Mouse (Mus musculus) C2C12 (cell line): ENCODE data around the gene Syt9. TPM values are rescaled to one million over a fixed set of nuclear protein-coding genes. Genes with fewer than 3 reads are reported as not detected.

Source experiments
- H3K27me3 ChIP-seq: one replicate; pipeline ENCODE4 v1.6.1; 2011; ENCODE audit not compliant: control insufficient read depth, insufficient read depth, insufficient read length
- H3K36me3 ChIP-seq: one replicate; pipeline ENCODE4 v1.6.1; 2011; ENCODE audit not compliant: control insufficient read depth, insufficient read depth
- H3K4me3 ChIP-seq: one replicate; pipeline ENCODE4 v1.5.1; 2011; ENCODE audit warnings: mild to moderate bottlenecking, control low read depth; ENCODE audit not compliant: poor library complexity, insufficient read depth, severe bottlenecking
- H3K79me2 ChIP-seq: one replicate; pipeline ENCODE4 v1.6.1; 2011; ENCODE audit not compliant: control insufficient read depth, insufficient read depth
- H3K79me3 ChIP-seq: one replicate; pipeline ENCODE4 v1.6.1; 2011; ENCODE audit warnings: low read depth, control low read depth
- H3ac ChIP-seq: one replicate; pipeline ENCODE3; 2011; ENCODE audit warnings: low read depth; ENCODE audit not compliant: control insufficient read depth, insufficient read length
- CEBPB ChIP-seq: IDR thresholded peaks from one replicate; pipeline ENCODE4 v1.6.1; 2011; ENCODE audit warnings: low read depth, mild to moderate bottlenecking, control low read depth, moderate library complexity
- CTCF ChIP-seq: IDR thresholded peaks from one replicate; pipeline ENCODE4 v1.5.1; 2011; ENCODE audit not compliant: control insufficient read depth, insufficient read depth, insufficient read length
- FOSL1 ChIP-seq: IDR thresholded peaks from one replicate; pipeline ENCODE4 v1.8.0; 2011; ENCODE audit warnings: mild to moderate bottlenecking, low read length; ENCODE audit not compliant: poor library complexity, insufficient read depth, severe bottlenecking
- MAX ChIP-seq: IDR thresholded peaks from one replicate; pipeline ENCODE4 v1.6.1; 2011; ENCODE audit warnings: mild to moderate bottlenecking, control low read depth
- MYOD1 ChIP-seq: IDR thresholded peaks from one replicate; pipeline ENCODE4 v1.6.1; 2011; ENCODE audit warnings: low read depth; ENCODE audit not compliant: control insufficient read depth, insufficient read length
- MYOG ChIP-seq: IDR thresholded peaks from one replicate; pipeline ENCODE4 v1.6.1; 2011; ENCODE audit not compliant: control insufficient read depth, insufficient read length; ENCODE audit errors: extremely low read depth
- USF1 ChIP-seq: IDR thresholded peaks from one replicate; pipeline ENCODE4 v1.6.1; 2011; ENCODE audit warnings: low read depth, mild to moderate bottlenecking, control low read depth, moderate library complexity
- polyA plus RNA-seq: library from polyadenylated mRNA; unstranded; fragments of >200 nt; fragmentation: generic; extraction: Trizol; gene quantifications from one replicate; pipeline ENCODE4 v1.2.1, GENCODE M21; 2012; ENCODE audit warnings: missing spikeins

Syt9 gene
- polyA plus RNA-seq, 1 experiment = not detected

DNA sequence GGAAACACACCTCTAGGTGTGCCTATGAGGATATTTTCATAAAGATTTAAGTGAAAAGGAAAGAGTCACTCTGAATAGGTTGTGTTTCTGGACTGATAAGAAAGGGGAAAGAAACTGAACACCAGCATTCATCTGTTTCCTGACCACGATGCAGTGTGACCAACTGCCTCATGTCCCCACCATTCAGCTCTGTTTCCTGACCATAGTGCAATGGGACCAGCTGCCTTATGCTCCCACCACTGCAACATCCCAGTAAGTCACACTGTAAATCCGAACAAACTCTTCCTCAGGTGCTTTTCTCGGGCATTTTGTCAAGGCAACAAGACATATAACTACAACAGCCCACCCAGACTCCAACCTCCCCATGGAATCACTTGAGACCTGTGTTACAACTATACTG lies 191.1 kb downstream of the Syt9 start:
- no peaks in the 10 kb centered on the region for H3K27me3 ChIP-seq
- no peaks in the 10 kb centered on the region for H3K79me3 ChIP-seq
- H3K36me3 ChIP-seq = no peaks in the 10 kb centered on the region
- H3K79me2 ChIP-seq = no peaks in the 10 kb centered on the region
- no peak overlapping the region for H3ac ChIP-seq
- H3K4me3 ChIP-seq = no peak overlapping the region
- TF ChIP-seq MYOG (no peak), FOSL1 (no peak), USF1 (no peak), CEBPB (no peak), MYOD1 (no peak), MAX (no peak), CTCF (no peak)

DNA sequence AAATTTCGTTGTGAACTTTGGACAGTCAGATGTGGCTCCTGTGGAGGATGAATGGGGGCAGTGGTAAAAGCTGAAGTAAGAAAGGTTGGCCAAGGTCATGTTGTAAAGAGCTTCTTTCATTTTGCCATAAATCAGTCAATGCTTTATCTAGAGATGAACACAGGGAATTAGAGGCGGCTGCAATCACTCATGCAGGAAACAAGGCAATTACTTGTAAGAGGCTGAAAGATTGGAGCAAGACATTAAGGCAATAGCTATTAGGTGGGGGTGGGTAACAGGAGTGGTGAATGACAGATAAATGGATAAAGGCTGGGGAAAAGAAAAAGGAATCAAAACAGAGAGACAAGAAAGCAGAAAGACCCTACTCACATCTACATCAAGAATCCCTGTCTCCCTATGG lies 193.2 kb downstream of the Syt9 start:
- no peaks in the 10 kb centered on the region for H3K27me3 ChIP-seq
- H3ac ChIP-seq = no peak overlapping the region
- no peak overlapping the region for H3K4me3 ChIP-seq
- H3K79me2 ChIP-seq = no peaks in the 10 kb centered on the region
- TF ChIP-seq MYOG (no peak), MYOD1 (no peak), FOSL1 (no peak), MAX (no peak), CTCF (no peak), USF1 (no peak)
- no peaks in the 10 kb centered on the region for H3K36me3 ChIP-seq
- no peaks in the 10 kb centered on the region for H3K79me3 ChIP-seq

DNA sequence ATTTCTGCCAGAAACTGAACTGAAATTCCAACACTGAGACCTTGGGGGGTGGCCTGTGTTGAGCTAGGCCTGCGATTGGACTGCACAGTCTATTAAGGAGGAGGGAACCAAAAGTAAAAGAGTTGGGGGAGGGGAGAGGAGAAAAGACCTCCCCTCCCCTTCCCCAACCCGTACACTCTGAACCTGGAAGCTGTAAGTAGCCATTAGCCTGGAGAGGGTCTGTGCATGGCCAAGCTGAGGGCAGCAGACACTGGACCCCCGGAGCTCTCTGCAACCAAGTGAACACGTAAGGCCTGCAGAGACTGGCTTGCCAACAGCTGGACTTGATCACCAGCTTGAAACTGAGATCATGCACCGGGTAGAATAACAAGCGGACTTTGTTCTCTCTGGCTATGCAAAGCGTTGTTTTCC lies 196.7 kb downstream of the Syt9 start, which contains the start of gene Olfml1:
Gene Olfml1, plus strand, starts transcription at position 186 of the 411 bp plus-strand sequence.
- H3K4me3 ChIP-seq = no peak within 1 kb of the TSS
- no peaks in the 10 kb centered on the region for H3K79me2 ChIP-seq
- no peaks in the 10 kb centered on the region for H3K27me3 ChIP-seq
- no peaks in the 10 kb centered on the region for H3K36me3 ChIP-seq
- H3ac ChIP-seq = no peak within 1 kb of the TSS
- H3K79me3 ChIP-seq = no peaks in the 10 kb centered on the region
- TF ChIP-seq CEBPB (no peak), MAX (no peak), USF1 (no peak), CTCF (no peak), MYOD1 (no peak), MYOG (no peak), FOSL1 (no peak)

DNA sequence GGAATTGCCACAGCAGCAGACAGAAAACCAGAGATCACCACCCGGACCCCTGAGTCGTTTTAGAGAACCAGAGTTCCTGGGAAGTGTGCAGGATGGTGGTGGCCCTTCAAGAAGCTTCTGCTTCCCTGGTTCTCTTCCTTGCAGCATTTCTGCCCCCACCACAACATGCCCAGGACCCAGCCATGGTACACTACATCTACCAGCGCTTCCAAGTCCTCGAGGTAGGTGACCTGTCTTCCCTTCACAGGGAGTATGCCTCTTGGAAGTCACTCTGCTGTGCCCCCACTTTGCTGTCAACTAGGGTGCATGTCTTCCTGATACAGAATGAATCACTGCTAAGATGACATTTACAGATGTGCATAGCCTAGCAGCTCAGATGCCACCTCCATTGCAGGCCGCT lies 197.1 kb downstream of the Syt9 start:
- no peaks in the 10 kb centered on the region for H3K79me3 ChIP-seq
- no peak for TF ChIP-seq CTCF
- no peak for TF ChIP-seq MYOD1
- no peak for TF ChIP-seq CEBPB
- no peak for TF ChIP-seq FOSL1
- no peak for TF ChIP-seq MYOG
- TF ChIP-seq USF1 = no peak
- TF ChIP-seq MAX = no peak
- H3K4me3 ChIP-seq = no peak overlapping the region

DNA sequence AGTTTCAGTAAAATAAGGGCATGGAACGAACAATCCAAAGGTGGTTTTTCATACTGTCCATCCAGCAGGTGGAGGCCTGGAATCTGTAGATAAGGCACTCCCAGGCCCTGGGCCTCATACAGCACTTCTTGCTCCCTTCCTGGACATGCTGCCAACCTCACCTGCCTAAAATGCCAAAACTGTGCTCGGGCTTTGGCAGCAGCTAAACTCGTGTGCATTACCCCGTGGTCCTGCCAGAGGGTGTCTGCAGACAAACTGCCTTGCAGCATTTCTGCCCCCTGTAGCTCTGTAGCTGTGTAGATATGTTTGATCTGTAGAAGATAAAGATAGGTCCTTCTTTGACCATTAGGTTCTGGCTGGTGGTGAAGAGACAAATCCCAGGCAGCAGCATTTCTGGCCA lies 198.4 kb downstream of the Syt9 start:
- Histone ChIP-seq H3K79me3 (no peaks in the 10 kb centered on the region), H3K4me3 (no peak overlapping the region), H3K79me2 (no peaks in the 10 kb centered on the region), H3K27me3 (no peaks in the 10 kb centered on the region), H3ac (no peak overlapping the region), H3K36me3 (no peaks in the 10 kb centered on the region)
- TF ChIP-seq FOSL1 = no peak

More for the DNA sequence above, 197.1 kb downstream of the Syt9 start:
- Histone ChIP-seq H3K79me2 (no peaks in the 10 kb centered on the region), H3K27me3 (no peaks in the 10 kb centered on the region), H3ac (no peak overlapping the region), H3K36me3 (no peaks in the 10 kb centered on the region)

DNA sequence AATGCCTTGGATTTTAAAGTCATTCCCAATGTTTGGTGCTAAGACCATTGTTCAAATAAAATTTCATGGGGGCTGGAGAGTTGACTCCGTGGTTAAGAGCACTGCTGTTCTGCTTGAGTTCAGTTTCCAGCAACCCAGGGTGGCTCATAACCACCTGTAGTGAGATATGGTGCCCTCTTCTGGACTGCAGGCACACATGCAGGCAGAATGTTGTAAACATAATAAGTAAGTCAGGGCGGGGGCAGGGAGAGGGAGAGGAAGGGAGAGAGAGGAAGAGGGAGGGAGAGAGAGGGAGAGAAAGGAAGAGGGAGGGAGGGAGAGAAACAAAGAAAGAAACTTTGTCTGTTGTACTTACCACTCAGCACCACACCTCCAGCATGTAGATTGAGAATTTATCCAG lies 203.3 kb downstream of the Syt9 start:
- Histone ChIP-seq H3ac (no peak overlapping the region), H3K4me3 (no peak overlapping the region), H3K27me3 (no peaks in the 10 kb centered on the region), H3K36me3 (no peaks in the 10 kb centered on the region), H3K79me3 (no peaks in the 10 kb centered on the region), H3K79me2 (no peaks in the 10 kb centered on the region)
- TF ChIP-seq USF1 (no peak), FOSL1 (no peak), CTCF (no peak), CEBPB (no peak), MYOD1 (no peak), MAX (no peak), MYOG (no peak)
